Mouse (Mus musculus) forebrain, embryonic 11.5 days (tissue): ENCODE data around the gene Smg6. TPM values are rescaled to one million over a fixed set of nuclear protein-coding genes. Genes with fewer than 3 reads are reported as not detected.
A peak's percentile ranks its signal among the peaks of the same experiment; 100 is the strongest.

Source experiments
- ATAC-seq: fragments of 200-750 bp; cut with Nextera tagmentation; replicated peaks from 2 replicates; pipeline ENCODE4 v1.8.0; 2017; ENCODE audit warnings: moderate TSS enrichment; ENCODE audit not compliant: low FRiP score
- DNase-seq: peaks from one replicate; pipeline ENCODE4 v3.0.0-alpha.2; 2017; ENCODE audit warnings: low spot score
- H3K27ac ChIP-seq: fragments of 300-500 bp; sonication (generic); 2 replicates; pipeline ENCODE4 v1.5.1; 2014; ENCODE audit warnings: low read depth, low read length
- H3K27me3 ChIP-seq: fragments of 300-500 bp; sonication (generic); 2 replicates; pipeline ENCODE4 v1.6.1; 2014; ENCODE audit warnings: mild to moderate bottlenecking, low read length, mixed read lengths; ENCODE audit not compliant: control insufficient read depth, insufficient read depth
- H3K36me3 ChIP-seq: fragments of 300-500 bp; sonication (generic); 2 replicates; pipeline ENCODE4 v1.6.1; 2014; ENCODE audit warnings: mild to moderate bottlenecking, low read length, moderate library complexity, mixed read lengths; ENCODE audit not compliant: control insufficient read depth, insufficient read depth
- H3K4me1 ChIP-seq: fragments of 300-500 bp; sonication (generic); replicated peaks from 2 replicates; pipeline ENCODE4 v1.6.1; 2014; ENCODE audit warnings: low read length, mixed read lengths; ENCODE audit not compliant: control insufficient read depth, insufficient read depth
- H3K4me2 ChIP-seq: fragments of 300-500 bp; sonication (generic); 2 replicates; pipeline ENCODE4 v1.6.1; 2014; ENCODE audit warnings: low read depth, mild to moderate bottlenecking, low read length, moderate library complexity, mixed read lengths; ENCODE audit not compliant: severe bottlenecking
- H3K4me3 ChIP-seq: fragments of 300-500 bp; sonication (generic); 2 replicates; pipeline ENCODE4 v1.5.1; 2014; ENCODE audit warnings: low read depth, low read length
- H3K9ac ChIP-seq: fragments of 300-500 bp; sonication (generic); 2 replicates; pipeline ENCODE4 v1.6.1; 2014; ENCODE audit warnings: low read length
- H3K9me3 ChIP-seq: fragments of 300-500 bp; sonication (generic); 2 replicates; pipeline ENCODE4 v1.6.1; 2016; ENCODE audit warnings: low read length, mixed read lengths; ENCODE audit not compliant: control insufficient read depth
- WGBS: fragments of 180-500 bp; shearing (Covaris S2); extraction: QIAGEN DNeasy Blood & Tissue Kit; methylation state at CpG from one replicate; pipeline ENCODE4 v1.1.7; 2014; 5-methylcytosine and 5-hydroxymethylcytosine counted together
- polyA plus RNA-seq: library from polyadenylated mRNA; unstranded; fragments of >200 nt; fragmentation: Nextera tagmentation; extraction: Ambion mirVana; gene quantifications from 2 replicates; pipeline ENCODE4 v1.2.1, GENCODE M21; 2014

Smg6 gene
- polyA plus RNA-seq, 1 experiment from 2014 or later = 19.8 TPM

DNA sequence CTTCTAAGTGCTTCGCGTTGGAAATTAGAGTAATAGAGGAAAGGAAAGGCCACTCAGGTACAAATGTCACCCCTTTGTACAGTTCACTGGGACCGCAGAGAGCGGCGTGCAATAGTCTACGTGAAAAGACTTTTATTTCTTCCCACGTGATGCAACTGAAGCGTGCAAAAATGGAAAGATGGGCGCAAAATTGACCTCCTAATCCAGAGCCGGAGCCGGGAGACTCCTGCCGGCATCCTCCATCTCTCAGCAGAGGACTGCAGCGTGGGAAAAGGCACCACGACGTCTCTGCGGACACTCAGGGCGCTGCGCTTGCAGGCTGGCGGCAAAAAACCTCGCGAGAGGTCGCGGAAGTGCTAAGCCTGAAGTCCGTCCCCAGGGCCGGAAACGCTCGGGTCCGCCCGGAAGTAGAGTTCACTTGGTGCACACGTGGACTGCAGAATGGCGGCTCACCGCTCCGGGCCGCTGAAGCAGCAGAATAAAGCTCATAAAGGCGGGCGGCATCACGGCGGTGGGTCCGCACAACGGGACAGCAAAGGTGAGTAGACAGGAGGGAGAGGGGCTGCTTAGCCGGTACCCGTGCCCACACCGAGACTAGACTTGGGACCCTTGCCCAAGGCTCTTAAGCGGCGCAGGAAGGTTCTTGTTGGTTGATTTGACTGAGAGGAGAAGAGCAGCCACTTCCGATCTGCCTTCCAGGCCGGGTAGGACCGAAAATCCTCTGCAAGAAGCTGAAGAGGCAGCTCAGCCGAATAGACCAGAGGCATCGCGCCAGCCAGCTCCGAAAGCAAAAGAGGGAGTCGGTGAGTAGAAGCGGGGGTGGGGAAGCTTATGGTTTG, 27.7 kb upstream of the Smg6 start, which contains the start of gene Tsr1:
Gene Tsr1, plus strand, starts transcription at position 394 of the 839 bp plus-strand sequence.
- under 1% methylated on average over 54 of the region's 54 CpGs for WGBS

DNA sequence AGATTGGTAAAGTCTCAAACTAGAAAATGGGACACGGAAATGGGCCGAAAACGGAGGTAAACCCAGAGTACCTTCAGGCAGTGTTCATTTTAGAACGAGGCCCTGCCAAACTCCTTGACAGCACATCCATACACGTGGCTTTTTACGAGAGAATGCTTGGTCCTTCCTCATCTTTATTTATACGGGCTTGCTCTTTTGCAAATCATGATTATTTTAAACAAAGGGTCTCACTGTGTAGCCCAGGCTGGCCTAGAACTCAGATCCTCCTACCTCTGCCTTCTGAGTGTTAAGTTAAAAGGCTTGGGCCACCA, 27.2 kb upstream of the Smg6 start:
- Histone ChIP-seq H3K36me3 (peaks cover 9% of the 10 kb centered on the region), H3K4me2 (peak overlapping the region; percentile 84), H3K9ac (peak overlapping the region; percentile 85), H3K4me1 (no peaks in the 10 kb centered on the region; the same call in 1 of the 2 replicates), H3K27ac (peak overlapping the region; percentile 79; the same call in 1 of the 2 replicates), H3K9me3 (no peaks in the 10 kb centered on the region), H3K4me3 (peak overlapping the region; percentile 88), H3K27me3 (no peaks in the 10 kb centered on the region)
- ATAC-seq (no peak), DNase-seq (no peak)
- 1% methylated on average over 7 of the region's 7 CpGs for WGBS

More for the DNA sequence above, 27.7 kb upstream of the Smg6 start, which contains the start of gene Tsr1:
- H3K27ac ChIP-seq = peak within 1 kb of the TSS; percentile 79
- H3K4me1 ChIP-seq = no peaks in the 10 kb centered on the region; the same call in 1 of the 2 replicates
- ATAC-seq = peak; percentile 87
- peak within 1 kb of the TSS; percentile 85 for H3K9ac ChIP-seq
- H3K36me3 ChIP-seq = peaks cover 3% of the 10 kb centered on the region
- peak within 1 kb of the TSS; percentile 84 for H3K4me2 ChIP-seq
- peak; percentile 95 for DNase-seq
- H3K4me3 ChIP-seq = peak within 1 kb of the TSS; percentile 88
- no peaks in the 10 kb centered on the region for H3K9me3 ChIP-seq
- H3K27me3 ChIP-seq = no peaks in the 10 kb centered on the region

DNA sequence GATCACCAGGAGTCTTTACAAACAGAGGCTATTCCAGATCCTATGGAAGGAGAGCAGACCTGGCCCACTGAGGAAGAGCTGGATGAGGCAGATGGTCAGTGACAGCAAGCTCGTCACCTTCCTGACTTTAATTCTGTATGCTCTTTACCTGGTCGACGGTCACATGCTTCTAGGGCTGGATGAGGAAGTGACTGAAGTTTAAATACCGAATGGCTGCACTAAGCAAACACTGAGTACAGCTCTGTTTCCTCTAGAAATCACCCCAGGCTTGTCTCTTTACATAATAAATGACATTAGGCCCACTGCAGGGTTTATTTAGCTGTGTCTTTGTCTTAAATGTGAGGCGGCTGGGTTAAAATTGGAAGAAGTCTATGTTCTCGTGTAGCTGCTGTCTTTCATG, 24.1 kb upstream of the Smg6 start:
- DNase-seq (no peak), ATAC-seq (no peak)
- Histone ChIP-seq H3K9ac (no peak overlapping the region), H3K36me3 (peaks cover 27% of the 10 kb centered on the region), H3K9me3 (no peaks in the 10 kb centered on the region), H3K4me1 (no peaks in the 10 kb centered on the region; the same call in 1 of the 2 replicates), H3K27me3 (no peaks in the 10 kb centered on the region), H3K4me2 (no peak overlapping the region), H3K27ac (no peak overlapping the region), H3K4me3 (no peak overlapping the region)
- 84% methylated on average over 6 of the region's 6 CpGs for WGBS

DNA sequence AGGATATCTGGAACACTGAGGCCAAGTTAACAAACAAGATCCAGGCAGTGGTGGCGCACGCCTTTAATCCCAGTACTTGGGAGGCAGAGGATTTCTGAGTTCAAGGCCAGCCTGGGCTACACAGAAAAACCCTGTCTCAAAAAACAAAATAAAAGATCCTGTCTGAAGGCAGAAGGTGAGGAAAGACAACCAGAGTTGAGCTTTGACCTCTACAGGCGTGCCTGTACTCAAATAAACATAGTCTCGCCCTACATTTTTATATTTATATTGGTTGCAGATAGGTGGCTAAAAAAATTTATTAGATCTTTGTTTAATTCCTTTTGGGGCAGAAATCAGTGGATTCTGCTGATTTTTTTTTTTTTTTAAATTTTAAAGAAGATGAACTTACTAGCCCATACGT, 23.2 kb upstream of the Smg6 start:
- no peak for ATAC-seq
- Histone ChIP-seq H3K4me1 (no peaks in the 10 kb centered on the region; the same call in 1 of the 2 replicates), H3K27ac (no peak overlapping the region), H3K36me3 (peaks cover 27% of the 10 kb centered on the region), H3K4me3 (no peak overlapping the region), H3K27me3 (no peaks in the 10 kb centered on the region), H3K9me3 (no peaks in the 10 kb centered on the region), H3K4me2 (no peak overlapping the region), H3K9ac (no peak overlapping the region)
- 92% methylated on average over 5 of the region's 5 CpGs for WGBS
- no peak for DNase-seq

DNA sequence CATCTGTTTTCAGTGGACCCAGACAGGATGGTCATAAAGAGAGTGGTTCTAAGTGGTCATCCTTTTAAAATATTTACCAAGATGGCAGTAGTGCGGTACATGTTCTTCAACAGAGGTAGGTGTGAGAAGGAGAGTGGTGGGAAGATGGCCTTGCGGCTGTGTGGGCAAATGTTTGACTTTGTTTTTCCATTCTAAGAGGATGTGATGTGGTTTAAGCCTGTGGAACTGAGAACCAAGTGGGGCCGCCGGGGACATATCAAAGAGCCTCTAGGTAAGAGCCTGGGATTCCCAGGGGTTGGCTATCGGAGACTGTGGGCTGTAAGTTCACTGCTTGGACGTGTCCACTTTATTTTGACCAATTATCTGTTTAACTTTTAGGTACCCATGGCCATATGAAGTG, 17.8 kb upstream of the Smg6 start:
- ATAC-seq (no peak), DNase-seq (no peak)
- Histone ChIP-seq H3K9ac (no peak overlapping the region), H3K27ac (no peak overlapping the region), H3K4me2 (no peak overlapping the region), H3K27me3 (no peaks in the 10 kb centered on the region), H3K9me3 (no peaks in the 10 kb centered on the region), H3K4me3 (no peak overlapping the region), H3K4me1 (no peaks in the 10 kb centered on the region), H3K36me3 (peaks cover 38% of the 10 kb centered on the region)
- WGBS = 93% methylated on average over 6 of the region's 6 CpGs

DNA sequence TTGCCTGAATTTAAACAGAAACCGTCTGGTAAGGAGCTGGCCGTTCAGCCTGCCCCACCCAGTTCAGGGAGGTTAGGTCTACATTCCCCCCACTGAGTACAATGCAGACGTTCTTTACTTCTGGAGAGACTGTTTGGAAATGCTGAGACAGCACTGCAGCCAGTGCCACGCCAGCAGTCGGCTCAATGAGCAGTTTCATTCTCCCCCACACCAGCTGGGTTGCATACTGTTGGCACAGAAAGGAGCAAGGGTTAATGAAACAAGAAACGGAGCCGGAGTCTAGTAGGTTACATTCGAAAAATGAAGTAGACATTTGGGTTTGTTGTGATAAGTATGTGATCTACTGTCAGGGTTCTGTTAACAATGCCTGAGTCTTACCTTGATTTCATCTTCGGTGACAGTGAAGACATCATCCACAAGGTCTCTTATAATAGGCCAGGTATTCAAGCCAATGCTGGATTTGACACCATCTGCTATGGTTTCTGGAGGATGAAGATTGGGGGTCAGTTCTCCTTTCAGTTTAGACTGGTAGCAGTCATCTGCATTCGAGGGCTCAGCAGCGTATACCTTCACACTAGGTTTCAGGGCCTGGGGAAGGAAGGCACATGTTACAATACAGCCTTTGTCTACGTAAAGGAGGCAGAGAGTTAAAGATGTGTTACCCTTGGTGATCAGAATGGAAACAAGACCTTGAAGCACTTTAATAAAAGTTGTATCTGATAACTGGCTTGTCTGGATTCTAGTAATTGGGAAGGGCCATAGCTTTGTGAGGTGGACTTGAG, 16.8 kb upstream of the Smg6 start:
- DNase-seq = no peak
- Histone ChIP-seq H3K4me2 (no peak overlapping the region), H3K9me3 (no peaks in the 10 kb centered on the region), H3K27me3 (no peaks in the 10 kb centered on the region), H3K4me1 (no peaks in the 10 kb centered on the region), H3K4me3 (no peak overlapping the region), H3K36me3 (peaks cover 32% of the 10 kb centered on the region), H3K27ac (no peak overlapping the region), H3K9ac (no peak overlapping the region)
- 87% methylated on average over 12 of the region's 12 CpGs for WGBS
- no peak for ATAC-seq

DNA sequence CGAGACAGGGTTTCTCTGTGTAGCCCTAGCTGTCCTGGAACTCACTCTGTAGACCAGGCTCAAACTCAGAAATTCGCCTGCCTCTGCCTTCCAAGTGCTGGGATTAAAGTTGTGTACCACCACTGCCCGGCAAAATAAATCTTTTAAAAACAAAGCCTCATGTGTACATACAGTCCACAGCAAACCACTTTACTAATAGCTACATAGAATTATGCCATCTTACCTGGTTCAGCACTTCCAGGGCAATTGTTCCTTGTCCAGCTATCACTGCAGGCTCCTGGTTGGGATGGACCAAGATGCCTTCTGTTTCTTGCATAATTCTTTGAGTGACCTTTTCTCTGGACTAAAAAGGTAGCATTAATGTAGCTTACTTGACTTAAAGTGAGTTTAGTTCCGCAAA, 15.6 kb upstream of the Smg6 start:
- no peak overlapping the region for H3K4me3 ChIP-seq
- peaks cover 25% of the 10 kb centered on the region for H3K36me3 ChIP-seq
- no peaks in the 10 kb centered on the region for H3K9me3 ChIP-seq
- no peak for DNase-seq
- ATAC-seq = no peak
- no peak overlapping the region for H3K27ac ChIP-seq
- no peaks in the 10 kb centered on the region for H3K27me3 ChIP-seq
- H3K4me2 ChIP-seq = no peak overlapping the region
- WGBS = 94% methylated on average over 4 of the region's 4 CpGs
- no peaks in the 10 kb centered on the region for H3K4me1 ChIP-seq
- no peak overlapping the region for H3K9ac ChIP-seq

DNA sequence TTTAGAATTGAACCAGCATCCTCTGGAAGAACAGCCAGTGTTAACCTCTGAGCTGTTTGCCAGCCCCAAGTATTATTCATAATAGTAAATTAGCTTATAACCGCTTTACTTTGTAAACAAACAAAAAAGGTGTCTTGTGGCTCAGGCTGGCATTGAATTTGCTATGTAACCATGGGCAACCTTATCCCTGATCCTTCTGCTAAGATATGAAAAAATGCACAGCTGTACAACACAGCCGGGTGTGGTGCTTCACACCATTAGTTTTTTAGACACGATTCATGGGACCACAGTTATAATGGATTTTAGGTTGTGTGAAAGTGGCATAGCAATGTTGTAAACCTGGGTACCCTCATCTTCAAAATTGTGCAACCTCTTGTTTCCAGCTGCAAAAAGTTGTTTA, 13.1 kb upstream of the Smg6 start:
- WGBS = 88% methylated on average over 3 of the region's 3 CpGs
- H3K4me1 ChIP-seq = no peaks in the 10 kb centered on the region

More for the DNA sequence above, 13.1 kb upstream of the Smg6 start:
- peaks cover 14% of the 10 kb centered on the region for H3K36me3 ChIP-seq
- H3K9me3 ChIP-seq = no peaks in the 10 kb centered on the region
- no peak overlapping the region for H3K4me3 ChIP-seq
- H3K4me2 ChIP-seq = no peak overlapping the region
- no peak overlapping the region for H3K27ac ChIP-seq
- no peaks in the 10 kb centered on the region for H3K27me3 ChIP-seq
- H3K9ac ChIP-seq = no peak overlapping the region
- DNase-seq = no peak
- no peak for ATAC-seq
